Mouse (Mus musculus) brain, embryonic 18.5 days (tissue): ENCODE data around the gene Mycbp.
"Not testable (repeated sequence)": the region's sequence is repeated elsewhere in the genome, so short reads cannot be mapped to it uniquely, and the experiment has no call there.

Experiments
- DNase-seq: peaks from one replicate; pipeline ENCODE4 v3.0.0-alpha.2; 2012; ENCODE audit warnings: low read depth, low spot score

The Mycbp gene

GRCm38 (mm10) chr4:123940878-123941277 is 36.2 kb downstream of the Mycbp start:
- DNase-seq, result not testable (repeated sequence)

GRCm38 (mm10) chr4:123946701-123947100 is 42.1 kb downstream of the Mycbp start:
- no peak for DNase-seq

- DNase-seq, result no peak
These were observed 42.5 kb downstream of the Mycbp start for GRCm38 (mm10) chr4:123947149-123947548.

- DNase-seq, result no peak
These were observed 44.3 kb downstream of the Mycbp start for GRCm38 (mm10) chr4:123948901-123949300.

DNA sequence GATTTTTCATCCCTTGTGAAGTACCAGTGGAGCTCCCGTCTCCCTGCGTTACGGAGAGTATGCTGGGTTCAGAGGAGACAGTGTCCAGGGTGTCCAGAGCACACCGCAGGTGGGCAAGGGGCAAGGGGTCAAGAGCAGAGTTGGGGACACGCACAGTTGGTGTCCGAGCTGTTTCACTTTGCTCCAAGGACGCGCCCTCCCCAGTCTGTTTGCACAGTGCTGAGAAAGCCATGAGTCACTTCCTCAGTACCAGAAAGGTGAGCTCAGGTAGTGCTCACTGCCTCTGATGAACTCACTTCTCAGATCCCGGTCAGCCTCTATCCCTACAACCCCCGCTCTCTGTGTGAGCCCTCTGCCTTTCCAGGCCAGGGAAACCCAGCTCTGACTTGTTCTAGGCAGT is 45.0 kb downstream of the Mycbp start:
- DNase-seq, result no peak

DNA sequence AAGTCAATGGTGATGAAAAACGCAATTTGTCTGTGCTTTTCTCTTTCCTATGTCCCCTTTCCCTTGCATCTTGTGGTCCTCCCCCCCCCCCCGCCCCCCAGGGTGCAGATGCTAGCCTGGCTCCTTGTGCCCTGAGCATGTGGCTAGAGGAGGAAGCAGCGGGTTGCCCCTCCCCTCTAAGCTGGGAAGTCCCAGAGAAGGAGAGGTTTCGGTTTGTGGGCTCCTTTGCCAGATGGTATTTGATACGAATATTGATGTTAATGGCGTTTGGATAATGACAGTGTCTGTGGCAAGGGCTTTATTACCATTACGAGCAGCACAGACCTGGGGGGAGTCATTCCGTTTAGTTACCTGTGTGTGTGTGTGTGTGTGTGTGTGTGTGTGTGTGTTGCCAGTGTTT is 47.4 kb downstream of the Mycbp start:
- no peak for DNase-seq

DNA sequence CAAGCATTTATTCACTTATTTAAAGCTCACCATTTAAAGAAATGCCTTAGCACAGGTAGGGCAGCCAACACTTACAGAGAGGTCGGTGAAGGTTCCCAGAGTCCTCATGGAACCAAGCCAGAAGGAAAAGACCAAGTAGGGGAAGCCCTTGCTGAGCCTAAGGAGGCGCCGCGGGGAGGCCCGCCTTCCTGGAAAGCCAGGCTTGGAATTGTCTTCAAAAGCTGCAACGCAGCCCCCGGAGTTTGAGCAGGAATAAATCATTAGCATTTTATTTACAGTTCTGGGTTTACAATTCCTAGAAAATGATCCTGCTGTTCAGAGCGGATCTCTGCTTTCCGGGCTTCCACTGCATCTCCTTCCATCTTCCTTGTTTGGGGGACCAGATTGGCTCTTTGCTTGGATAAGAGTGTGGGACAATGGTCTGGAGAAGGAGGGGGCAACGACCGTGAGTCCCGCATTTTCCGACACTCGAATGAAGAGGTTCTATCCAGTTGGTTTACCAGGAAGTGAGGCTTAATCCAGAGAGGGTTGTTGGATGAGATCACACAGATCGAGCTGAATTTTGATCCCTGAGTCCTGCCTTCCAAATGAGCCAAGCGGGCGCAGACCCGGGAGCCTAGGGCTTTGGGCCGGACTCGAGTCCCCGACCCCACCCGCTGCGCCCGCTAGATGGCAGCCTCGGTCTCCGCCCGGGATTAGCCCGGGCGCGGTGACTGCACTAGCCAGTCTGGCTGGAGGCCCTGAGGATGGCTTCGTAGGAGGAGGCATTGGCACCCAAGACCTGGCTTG is 52.3 kb downstream of the Mycbp start:
- peak; percentile 28 for DNase-seq

DNA sequence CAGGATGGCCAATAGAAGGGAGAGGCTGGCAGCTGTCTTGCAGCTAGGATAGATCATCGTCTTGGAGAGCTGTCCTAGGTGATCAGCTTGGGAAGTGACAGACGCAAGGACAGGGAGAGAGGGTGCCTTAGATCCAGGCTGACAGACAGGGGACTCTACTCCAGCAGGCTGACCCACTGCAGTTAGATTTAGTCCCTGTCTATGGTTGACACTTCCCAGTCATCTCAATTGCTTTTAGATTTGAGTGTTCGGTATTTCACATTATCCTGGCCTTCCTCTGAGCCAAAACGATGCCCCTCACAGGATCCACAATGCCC is 52.8 kb downstream of the Mycbp start:
- DNase-seq, result no peak

DNA sequence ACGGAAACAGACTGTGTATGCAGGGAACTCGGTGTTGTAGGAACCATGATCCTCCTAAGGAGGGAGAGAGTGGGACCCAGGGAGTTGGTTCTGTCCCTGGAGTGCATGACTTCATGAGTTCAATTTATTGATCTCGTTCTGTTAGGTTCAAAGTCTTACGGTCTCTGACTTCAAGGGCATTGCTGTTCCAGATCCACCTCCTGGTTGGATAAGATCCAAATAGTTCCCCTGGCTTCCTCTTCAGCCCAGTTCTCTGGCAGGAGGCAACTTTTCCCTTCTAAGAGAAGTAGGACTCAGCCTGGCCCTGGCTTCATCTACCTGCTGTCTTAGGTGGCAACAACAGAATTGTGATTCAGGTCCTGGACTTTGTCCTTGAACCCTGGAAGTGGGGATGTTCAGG is 53.3 kb downstream of the Mycbp start:
- DNase-seq, result no peak

DNA sequence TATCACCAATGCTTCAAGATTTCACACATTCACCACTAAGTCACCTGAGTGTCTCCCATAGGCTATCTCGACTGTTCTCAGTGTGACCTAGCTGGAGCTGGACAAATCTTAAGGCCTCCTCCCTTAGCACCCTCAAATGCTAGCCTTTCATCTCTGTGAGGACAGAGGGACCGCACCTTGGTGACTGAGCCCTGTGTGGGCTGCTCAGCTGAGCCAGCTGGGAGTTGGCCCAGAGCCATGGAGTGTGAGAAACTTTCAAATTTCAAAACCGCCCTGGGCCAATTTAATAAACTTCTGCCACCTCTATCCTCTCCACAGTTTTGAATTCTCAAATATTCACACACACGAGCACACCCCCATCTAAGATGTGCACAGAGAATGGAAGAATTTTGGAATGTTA is 56.3 kb downstream of the Mycbp start:
- no peak for DNase-seq
